Mouse (Mus musculus) heart, embryonic 15.5 days (tissue): ENCODE results near the gene Zfp87. TPM values are rescaled to one million over a fixed set of nuclear protein-coding genes. Genes with fewer than 3 reads are reported as not detected.

Source experiments
- ATAC-seq: fragments of 200-750 bp; cut with Nextera tagmentation; replicated peaks from 2 replicates; pipeline ENCODE4 v1.8.0; 2017; ENCODE audit warnings: low read depth, moderate TSS enrichment; ENCODE audit not compliant: insufficient number of reproducible peaks, insufficient read depth, low FRiP score
- H3K27ac ChIP-seq: fragments of 300-500 bp; sonication (generic); 2 replicates; pipeline ENCODE4 v1.5.1; 2015; ENCODE audit warnings: mild to moderate bottlenecking, inconsistent platforms
- H3K27me3 ChIP-seq: fragments of 300-500 bp; sonication (generic); 2 replicates; pipeline ENCODE4 v1.6.1; 2015; ENCODE audit warnings: inconsistent platforms
- H3K36me3 ChIP-seq: fragments of 300-500 bp; sonication (generic); 2 replicates; pipeline ENCODE4 v1.6.1; 2015; ENCODE audit warnings: mild to moderate bottlenecking, inconsistent platforms
- H3K4me1 ChIP-seq: fragments of 300-500 bp; sonication (generic); replicated peaks from 2 replicates; pipeline ENCODE4 v1.6.1; 2015; ENCODE audit warnings: inconsistent platforms
- H3K4me2 ChIP-seq: fragments of 300-500 bp; sonication (generic); 2 replicates; pipeline ENCODE4 v1.6.1; 2015; ENCODE audit warnings: inconsistent platforms, mild to moderate bottlenecking, moderate library complexity
- H3K4me3 ChIP-seq: fragments of 300-500 bp; sonication (generic); 2 replicates; pipeline ENCODE4 v1.5.1; 2015; ENCODE audit warnings: mild to moderate bottlenecking, inconsistent platforms
- H3K9ac ChIP-seq: fragments of 300-500 bp; sonication (generic); 2 replicates; pipeline ENCODE4 v1.6.1; 2015; ENCODE audit warnings: mild to moderate bottlenecking, inconsistent platforms
- H3K9me3 ChIP-seq: fragments of 300-500 bp; sonication (generic); replicated peaks from 2 replicates; pipeline ENCODE4 v1.6.1; 2016; ENCODE audit warnings: inconsistent platforms
- WGBS: fragments of 180-500 bp; shearing (Covaris S2); methylation state at CpG from one replicate; pipeline ENCODE4 v1.1.7; 2015; ENCODE audit warnings: mixed read lengths; 5-methylcytosine and 5-hydroxymethylcytosine counted together
- polyA plus RNA-seq: library from polyadenylated mRNA; unstranded; fragments of >200 nt; fragmentation: Nextera tagmentation; extraction: Ambion mirVana; gene quantifications from 2 replicates; pipeline ENCODE4 v1.2.1, GENCODE M21; 2015

Zfp87 gene
- polyA plus RNA-seq, result 17.7 and 18.2 TPM in 2 replicates

DNA sequence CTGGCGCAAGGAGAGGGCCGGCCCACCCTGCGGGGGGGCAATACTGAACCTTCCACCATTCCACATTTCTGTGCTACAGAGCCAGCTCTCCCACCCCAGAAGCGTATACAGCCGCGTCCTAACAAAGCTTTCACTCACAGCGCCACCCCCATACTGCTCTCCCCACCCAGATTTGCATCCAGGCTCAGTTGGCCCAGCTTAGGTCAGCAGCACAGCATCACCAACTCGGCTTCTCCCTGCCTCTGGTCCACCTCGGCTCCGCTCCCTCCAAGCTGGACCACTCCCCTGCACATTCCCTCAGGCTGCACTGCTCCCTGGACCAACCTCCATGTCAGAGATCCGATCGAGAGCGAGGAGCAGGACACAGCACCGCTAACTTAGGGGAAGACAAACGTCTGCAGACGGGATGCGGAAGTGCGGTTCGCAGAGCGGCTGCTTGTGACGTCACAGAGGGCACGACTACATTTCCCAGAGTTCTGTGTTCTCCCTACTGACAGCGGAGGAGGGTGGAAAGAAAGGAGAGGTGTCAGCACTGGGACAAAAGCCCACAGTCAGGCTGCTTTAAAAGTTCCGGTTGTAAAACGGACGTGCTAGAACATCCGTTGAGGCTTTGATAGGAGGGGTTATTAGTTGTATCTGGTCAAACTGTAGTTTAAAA, at the start of gene Zfp87, which contains the start of gene Gm26965:
TSS of gene Zfp87 (minus strand) at position 425 of the 658 bp plus-strand sequence.
TSS of gene Gm26965 (minus strand) at position 399 of the 658 bp plus-strand sequence.
- Histone ChIP-seq H3K9ac (peak within 1 kb of the TSS; percentile 76), H3K4me1 (peaks cover 15% of the 10 kb centered on the region), H3K27ac (peak within 1 kb of the TSS; percentile 73), H3K27me3 (no peaks in the 10 kb centered on the region), H3K36me3 (no peaks in the 10 kb centered on the region; the same call in 1 of the 2 replicates), H3K9me3 (no peaks in the 10 kb centered on the region), H3K4me3 (peak within 1 kb of the TSS; percentile 87), H3K4me2 (peak within 1 kb of the TSS; percentile 84)
- ATAC-seq, result peak; percentile 97
- WGBS, result under 1% methylated on average over 27 of the region's 27 CpGs

DNA sequence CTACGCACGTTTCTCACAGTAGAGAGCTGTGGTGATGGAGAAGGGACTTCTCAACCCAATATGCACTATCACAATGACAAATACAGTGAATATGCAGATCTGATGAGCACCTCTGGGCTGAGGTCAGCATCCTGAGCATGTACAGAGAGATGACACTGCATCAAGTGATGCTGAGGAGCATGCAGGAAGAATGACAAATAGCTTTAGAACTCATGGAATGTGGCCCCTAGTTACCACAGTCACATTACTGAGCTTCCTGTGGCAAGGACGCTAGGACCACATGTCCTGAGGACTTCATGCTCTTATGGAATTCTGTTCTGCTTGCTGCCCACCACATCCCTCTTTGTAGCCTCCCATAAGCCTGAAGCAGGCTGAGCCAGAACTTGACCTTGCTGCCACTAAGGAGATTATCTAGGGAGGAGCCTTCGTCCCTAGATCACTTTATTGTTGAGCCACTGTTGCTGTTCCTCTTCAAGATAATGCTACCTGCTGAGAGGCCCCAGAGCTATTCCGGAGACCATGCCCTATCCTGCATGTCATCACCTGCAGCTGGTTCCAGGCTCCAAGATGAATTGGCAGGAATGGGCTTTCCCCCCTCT, 46.7 kb upstream of the Zfp87 start:
- no peaks in the 10 kb centered on the region for H3K36me3 ChIP-seq
- 57% methylated on average over 5 of the region's 5 CpGs for WGBS
- no peak for ATAC-seq
- no peaks in the 10 kb centered on the region for H3K27me3 ChIP-seq
- H3K4me1 ChIP-seq, result no peaks in the 10 kb centered on the region
- H3K4me3 ChIP-seq, result no peak overlapping the region
- no peak overlapping the region for H3K27ac ChIP-seq
- H3K9me3 ChIP-seq, result no peaks in the 10 kb centered on the region
- no peak overlapping the region for H3K9ac ChIP-seq
- no peak overlapping the region for H3K4me2 ChIP-seq

DNA sequence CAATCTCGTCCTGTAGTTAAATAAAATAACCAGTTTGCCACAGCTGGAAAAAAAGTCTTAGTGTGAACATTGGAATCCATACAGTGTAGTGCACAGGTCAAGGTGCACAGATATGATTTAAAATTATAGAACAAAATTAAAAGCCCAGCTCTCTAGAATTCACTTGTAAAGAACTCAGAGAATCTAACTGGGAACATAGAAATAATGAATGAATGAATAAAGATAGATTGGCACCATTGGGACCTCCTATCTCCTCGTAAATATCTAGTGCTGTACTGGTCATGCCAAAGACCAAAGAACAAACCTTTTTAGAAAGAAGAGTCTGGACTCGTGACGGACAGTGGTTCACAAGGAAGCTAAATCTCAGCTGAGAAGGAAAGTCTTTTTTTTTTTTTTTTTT, 27.8 kb upstream of the Zfp87 start, which contains the start of gene Zfp748:
TSS of gene Zfp748 (minus strand) at position 101 of the 400 bp plus-strand sequence.
- no peak for ATAC-seq
- peaks cover 10% of the 10 kb centered on the region for H3K4me1 ChIP-seq
- H3K9ac ChIP-seq, result peak within 1 kb of the TSS; percentile 93
- H3K4me2 ChIP-seq, result peak within 1 kb of the TSS; percentile 70
- no peaks in the 10 kb centered on the region for H3K36me3 ChIP-seq
- peak within 1 kb of the TSS; percentile 96 for H3K4me3 ChIP-seq
- H3K27me3 ChIP-seq, result no peaks in the 10 kb centered on the region
- no peaks in the 10 kb centered on the region for H3K9me3 ChIP-seq
- 79% methylated on average over 4 of the region's 4 CpGs for WGBS
- H3K27ac ChIP-seq, result peak within 1 kb of the TSS; percentile 92

DNA sequence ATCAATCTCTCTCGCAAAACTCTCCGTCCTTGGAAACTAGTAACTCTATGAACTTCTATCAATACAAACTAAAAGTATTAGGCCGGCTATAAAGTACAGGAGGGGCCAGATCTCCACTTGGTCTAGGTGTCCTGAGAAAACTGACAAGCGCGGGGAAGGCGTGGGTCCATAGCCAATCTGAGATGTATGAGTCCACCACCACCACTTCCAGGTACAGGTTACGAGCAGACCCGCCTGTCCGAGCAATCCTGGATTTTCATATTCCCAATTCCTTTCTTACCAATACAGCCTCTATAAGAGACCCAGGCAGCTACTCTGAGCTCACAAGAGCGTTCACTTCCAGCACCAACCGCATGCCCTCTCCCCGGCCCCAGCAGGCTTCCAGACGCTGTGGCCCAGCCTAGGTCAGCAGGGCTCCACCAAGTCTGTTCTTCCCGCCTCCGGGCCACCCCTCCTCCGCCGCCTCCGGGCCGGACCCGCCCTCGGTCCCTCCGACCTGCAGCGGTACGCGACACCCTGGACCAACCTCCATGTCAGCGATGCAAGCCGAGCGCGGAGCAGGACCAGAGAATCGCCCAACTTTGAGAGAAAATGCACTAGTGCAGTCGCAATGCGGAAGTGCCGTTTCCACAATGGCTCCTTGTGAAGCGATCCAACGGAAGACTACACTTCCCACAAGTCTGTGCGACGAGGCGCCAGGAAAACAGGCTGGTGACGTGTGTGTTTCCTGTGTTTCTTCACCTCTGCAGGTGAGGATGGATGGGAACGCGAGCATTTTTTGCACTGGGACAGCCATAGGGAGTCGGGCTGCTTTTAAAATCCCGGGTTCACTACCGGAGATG, 26.7 kb upstream of the Zfp87 start:
- H3K9me3 ChIP-seq, result no peaks in the 10 kb centered on the region
- WGBS, result under 1% methylated on average over 44 of the region's 44 CpGs
- ATAC-seq, result peak; percentile 95

DNA sequence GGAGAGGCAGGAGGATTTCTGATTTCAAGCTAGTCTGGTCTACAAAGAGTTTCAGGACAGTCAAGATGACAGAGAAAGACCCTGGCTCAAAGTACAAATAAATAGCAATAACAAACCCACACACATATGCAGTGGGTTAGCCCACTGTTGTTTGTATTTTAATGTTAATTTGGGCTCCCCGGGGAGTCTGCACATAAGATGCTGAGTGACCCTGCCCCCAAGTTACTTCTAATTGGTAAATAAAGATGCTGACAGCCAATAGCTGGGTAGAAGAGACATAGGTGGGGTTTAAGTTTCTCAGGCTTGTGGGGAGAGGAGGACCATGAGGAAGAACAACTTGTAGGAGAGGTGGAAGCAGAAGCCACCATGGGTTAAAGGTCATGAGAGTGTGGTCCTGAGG, 20.0 kb upstream of the Zfp87 start:
- no peaks in the 10 kb centered on the region for H3K4me1 ChIP-seq
- no peak overlapping the region for H3K4me2 ChIP-seq
- H3K9ac ChIP-seq, result no peak overlapping the region
- H3K27ac ChIP-seq, result no peak overlapping the region
- no peaks in the 10 kb centered on the region for H3K27me3 ChIP-seq
- 82% methylated on average over 1 of the region's 1 CpGs for WGBS
- no peak for ATAC-seq
- no peaks in the 10 kb centered on the region for H3K9me3 ChIP-seq
- H3K4me3 ChIP-seq, result no peak overlapping the region
- H3K36me3 ChIP-seq, result peaks cover 43% of the 10 kb centered on the region

More for the DNA sequence above, 26.7 kb upstream of the Zfp87 start:
- Histone ChIP-seq H3K27ac (peak overlapping the region; percentile 92), H3K27me3 (no peaks in the 10 kb centered on the region), H3K4me1 (peaks cover 10% of the 10 kb centered on the region), H3K4me3 (peak overlapping the region; percentile 96), H3K36me3 (no peaks in the 10 kb centered on the region), H3K4me2 (peak overlapping the region; percentile 70), H3K9ac (peak overlapping the region; percentile 93)

DNA sequence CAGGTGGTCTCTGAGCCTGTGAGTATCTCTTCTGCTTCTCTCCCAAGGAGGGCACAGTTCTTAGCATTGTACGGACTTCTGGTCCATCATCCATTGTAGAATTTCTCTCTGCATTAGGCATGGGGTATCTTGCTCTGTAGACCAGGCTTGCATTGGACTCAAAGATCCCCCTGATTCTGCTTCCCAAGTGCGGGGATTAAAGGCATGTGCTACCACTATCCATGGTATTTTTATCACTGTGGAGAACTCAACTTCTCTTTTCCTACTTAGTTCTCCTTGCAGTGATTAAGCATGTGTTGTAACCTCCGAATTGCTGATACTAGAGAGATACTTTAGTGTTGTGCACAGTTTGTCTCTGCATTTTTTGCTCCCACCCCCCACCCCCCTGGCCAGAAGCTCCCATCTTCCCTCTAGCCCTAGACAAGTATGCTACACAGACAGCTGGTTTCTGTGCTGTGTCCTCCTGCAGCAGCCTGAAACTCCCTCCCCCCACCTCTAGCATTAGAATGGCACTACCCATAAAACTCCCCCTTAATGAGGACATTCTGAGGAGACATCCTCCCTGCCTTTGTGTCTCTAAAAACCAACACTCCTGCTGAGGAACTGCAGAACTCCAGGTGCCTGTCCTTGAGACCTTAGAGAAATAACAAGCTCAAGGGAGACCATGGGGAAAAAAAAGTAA, 1.2 kb upstream of the Zfp87 start:
- Histone ChIP-seq H3K4me3 (no peak overlapping the region), H3K27me3 (no peaks in the 10 kb centered on the region), H3K4me1 (peaks cover 15% of the 10 kb centered on the region), H3K4me2 (no peak overlapping the region), H3K9me3 (no peaks in the 10 kb centered on the region), H3K9ac (no peak overlapping the region), H3K36me3 (no peaks in the 10 kb centered on the region), H3K27ac (no peak overlapping the region)
- WGBS, result 70% methylated on average over 3 of the region's 3 CpGs
- ATAC-seq, result no peak

DNA sequence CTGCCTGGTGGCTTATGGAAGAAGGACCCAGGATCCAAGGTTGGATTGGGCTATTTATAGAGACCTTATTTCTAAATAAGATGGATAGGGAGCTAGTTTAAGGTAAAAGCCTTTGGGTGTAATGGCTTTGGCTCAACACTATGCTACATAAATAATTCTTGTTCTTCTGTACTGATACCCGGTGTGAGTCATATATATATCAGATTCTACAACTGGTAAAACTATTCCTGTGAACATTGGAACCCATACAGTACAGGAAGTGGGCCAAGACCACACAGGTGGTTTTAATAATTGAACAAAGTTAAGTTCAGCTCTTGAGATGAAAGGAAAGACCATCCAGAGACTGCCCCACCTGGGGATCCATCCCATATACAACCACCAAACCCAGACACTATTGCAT, 25.1 kb downstream of the Zfp87 start:
- Histone ChIP-seq H3K4me1 (peaks cover 8% of the 10 kb centered on the region), H3K36me3 (peaks cover 2% of the 10 kb centered on the region; the same call in 1 of the 2 replicates), H3K4me2 (peak overlapping the region; percentile 71; the same call in 1 of the 2 replicates), H3K27me3 (no peaks in the 10 kb centered on the region), H3K9me3 (no peaks in the 10 kb centered on the region), H3K4me3 (peak overlapping the region; percentile 75; the same call in 1 of the 2 replicates), H3K9ac (no peak overlapping the region), H3K27ac (no peak overlapping the region)
- ATAC-seq, result no peak
- 75% methylated on average over 1 of the region's 1 CpGs for WGBS

DNA sequence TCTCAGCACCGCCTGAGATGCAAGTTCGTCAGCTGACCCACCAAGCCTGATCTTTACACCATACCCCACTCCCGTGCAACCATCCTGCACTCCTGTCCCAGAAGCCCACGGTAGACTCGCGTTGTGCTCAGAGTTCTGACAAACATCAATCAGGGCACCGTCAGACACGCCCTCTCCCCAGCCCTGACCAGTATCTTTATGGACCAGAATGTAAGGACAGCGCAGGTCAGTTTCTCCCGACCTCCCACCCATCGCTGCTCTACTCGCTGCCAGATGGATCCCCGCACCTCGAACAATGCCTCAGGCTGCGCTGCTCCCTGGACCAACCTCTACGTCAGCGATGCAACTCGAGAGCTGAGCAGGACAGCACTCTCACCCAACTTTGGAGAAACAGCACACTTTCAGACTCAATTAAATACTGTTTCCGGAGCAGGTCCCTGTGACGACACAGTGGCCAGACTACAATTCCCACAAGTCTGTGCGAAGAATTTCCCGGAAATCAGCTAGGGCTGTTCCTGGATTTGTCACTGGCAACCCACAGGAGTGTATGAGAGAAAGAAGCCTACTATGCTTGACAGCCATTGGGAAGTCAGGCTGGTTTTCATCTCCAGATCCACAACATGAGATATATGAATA, 25.8 kb downstream of the Zfp87 start, which contains the start of gene Zfp58:
TSS of gene Zfp58 (minus strand) at position 472 of the 636 bp plus-strand sequence.
- peaks cover 8% of the 10 kb centered on the region for H3K4me1 ChIP-seq
- peak within 1 kb of the TSS; percentile 71 for H3K4me2 ChIP-seq
- peak within 1 kb of the TSS; percentile 75 for H3K4me3 ChIP-seq
- H3K27me3 ChIP-seq, result no peaks in the 10 kb centered on the region
- H3K27ac ChIP-seq, result peak within 1 kb of the TSS; percentile 35
- WGBS, result under 1% methylated on average over 22 of the region's 22 CpGs
- peaks cover 7% of the 10 kb centered on the region for H3K36me3 ChIP-seq
- peak within 1 kb of the TSS; percentile 63 for H3K9ac ChIP-seq
- peak; percentile 91 for ATAC-seq
- H3K9me3 ChIP-seq, result no peaks in the 10 kb centered on the region

DNA sequence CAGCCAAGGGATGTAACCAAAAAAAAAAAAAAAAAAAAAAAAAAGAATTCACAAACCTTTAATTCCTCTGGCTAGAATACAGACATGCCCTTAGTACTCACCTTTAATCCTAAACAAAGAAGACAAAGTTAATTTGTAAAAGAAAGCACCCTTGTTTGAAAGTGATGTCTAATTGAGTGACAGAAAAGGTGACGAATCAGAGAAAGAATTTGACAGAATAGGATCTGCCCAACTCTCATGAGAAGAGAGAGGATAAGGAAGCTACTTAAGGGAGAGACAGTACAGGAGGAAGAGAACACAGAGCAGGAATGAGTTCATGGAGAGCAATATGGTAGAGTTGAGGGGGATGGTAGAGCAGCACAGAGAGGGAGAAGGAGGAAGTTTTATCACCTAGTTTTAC, 30.3 kb downstream of the Zfp87 start:
- H3K9me3 ChIP-seq, result peaks cover 9% of the 10 kb centered on the region
- no peak for ATAC-seq
- no peak overlapping the region for H3K4me2 ChIP-seq
- H3K27me3 ChIP-seq, result no peaks in the 10 kb centered on the region
- H3K4me1 ChIP-seq, result peaks cover 8% of the 10 kb centered on the region
- no peak overlapping the region for H3K9ac ChIP-seq
- no peak overlapping the region for H3K4me3 ChIP-seq
- WGBS, result 89% methylated on average over 1 of the region's 1 CpGs
- peaks cover 51% of the 10 kb centered on the region for H3K36me3 ChIP-seq
- H3K27ac ChIP-seq, result no peak overlapping the region

DNA sequence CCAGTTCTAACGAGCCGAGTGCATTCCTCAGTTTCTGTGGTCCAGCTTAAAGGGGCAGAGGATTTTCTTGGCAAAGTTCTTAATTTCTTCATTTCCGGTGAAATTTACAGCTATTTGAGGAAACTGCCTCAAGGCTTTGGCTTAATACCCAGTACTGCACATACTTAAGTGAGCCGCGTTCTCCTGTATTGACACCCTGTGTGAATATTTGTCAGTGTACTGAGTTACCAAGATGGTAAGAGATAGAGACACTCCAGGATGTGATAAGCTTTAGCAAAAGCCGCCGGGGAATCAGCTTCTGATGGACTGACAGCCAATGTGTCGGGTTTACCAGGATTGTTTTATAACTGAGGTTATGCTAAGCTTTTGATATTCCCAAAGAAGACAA, 41.6 kb downstream of the Zfp87 start:
- peak; percentile 24; the same call in 1 of the 2 replicates for ATAC-seq
- WGBS, result 22% methylated on average over 8 of the region's 8 CpGs

More for the DNA sequence above, 41.6 kb downstream of the Zfp87 start:
- H3K4me3 ChIP-seq, result peak overlapping the region; percentile 75
- no peaks in the 10 kb centered on the region for H3K27me3 ChIP-seq
- H3K36me3 ChIP-seq, result peaks cover 6% of the 10 kb centered on the region; the same call in 1 of the 2 replicates
- peaks cover 8% of the 10 kb centered on the region; the same call in 1 of the 2 replicates for H3K4me1 ChIP-seq
- H3K4me2 ChIP-seq, result peak overlapping the region; percentile 67
- H3K9ac ChIP-seq, result peak overlapping the region; percentile 65
- no peaks in the 10 kb centered on the region for H3K9me3 ChIP-seq
- peak overlapping the region; percentile 71; the same call in 1 of the 2 replicates for H3K27ac ChIP-seq
